Mouse (Mus musculus) gastrocnemius, adult 18-20 months (tissue): ENCODE measurements around the gene Kpna6. TPM values are rescaled to one million over a fixed set of nuclear protein-coding genes. Genes with fewer than 3 reads are reported as not detected.

Experiments used
- DNase-seq: peaks from one replicate; pipeline ENCODE4 v3.0.0; 2021; ENCODE audit warnings: low spot score
- microRNA-seq: library from miRNA; unstranded; fragments of <30 nt; microRNA quantifications from one replicate; pipeline ENCODE4 v1.2.0, GENCODE M21; 2021
- total RNA-seq, 2 experiments: library from RNA; stranded (reverse); gene quantifications; 2 replicates each; pipeline ENCODE4 v1.2.3; 2021

Gene Kpna6
- total RNA-seq, 2 experiments from 2014 or later = 74.1 to 78.0 TPM

- peak; percentile 97 for DNase-seq
Measured at GRCm38 (mm10) chr4:129618786-129619691, 53.5 kb downstream of the Kpna6 start, which contains the start of gene Iqcc. Iqcc (minus strand) TSS chr4:129619099.

DNA sequence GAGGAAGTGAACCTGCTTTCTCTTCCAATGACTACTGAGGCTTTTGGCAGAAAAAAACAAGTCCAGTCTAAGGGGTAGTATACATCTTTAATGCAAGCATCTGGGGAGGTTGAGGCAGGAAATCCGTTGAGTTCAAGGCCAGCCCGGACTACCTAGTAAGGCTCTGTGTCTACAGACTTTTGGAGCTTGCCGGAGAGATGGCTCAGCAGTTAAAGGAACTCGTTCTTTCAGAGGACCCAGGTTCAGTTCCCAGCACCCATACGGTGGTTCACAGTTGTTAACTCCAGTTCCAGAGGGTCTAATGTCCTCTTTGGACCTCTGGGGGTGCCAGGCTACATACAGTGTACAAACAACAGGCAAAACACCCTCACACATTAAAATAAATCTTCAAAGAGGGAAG, 54.5 kb downstream of the Kpna6 start:
- DNase-seq = no peak

- DNase-seq = no peak
Measured at GRCm38 (mm10) chr4:129617121-129617641, 55.4 kb downstream of the Kpna6 start.

DNA sequence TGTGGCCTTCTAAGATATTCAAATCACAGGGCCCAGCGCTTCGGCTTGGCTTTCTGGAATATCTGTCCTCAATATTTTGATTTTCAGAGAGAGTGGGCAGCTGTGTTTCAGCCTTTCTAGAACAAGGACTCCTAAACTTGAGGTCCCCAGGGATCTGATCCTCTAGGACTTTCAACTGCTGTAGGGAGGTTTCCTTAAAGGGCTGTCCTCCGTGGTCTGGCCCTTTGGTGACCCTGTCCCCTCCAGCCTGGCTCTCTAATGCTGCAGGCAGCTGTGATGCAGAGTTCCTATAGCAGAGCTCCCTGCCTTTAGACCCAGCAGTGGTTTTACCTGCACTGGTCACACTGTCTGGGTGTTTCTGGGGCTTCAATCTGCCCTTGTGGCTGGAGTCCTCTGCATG, 55.9 kb downstream of the Kpna6 start:
- no peak for DNase-seq

GRCm38 (mm10) chr4:129615801-129616290, 56.7 kb downstream of the Kpna6 start:
- no peak for DNase-seq

DNA sequence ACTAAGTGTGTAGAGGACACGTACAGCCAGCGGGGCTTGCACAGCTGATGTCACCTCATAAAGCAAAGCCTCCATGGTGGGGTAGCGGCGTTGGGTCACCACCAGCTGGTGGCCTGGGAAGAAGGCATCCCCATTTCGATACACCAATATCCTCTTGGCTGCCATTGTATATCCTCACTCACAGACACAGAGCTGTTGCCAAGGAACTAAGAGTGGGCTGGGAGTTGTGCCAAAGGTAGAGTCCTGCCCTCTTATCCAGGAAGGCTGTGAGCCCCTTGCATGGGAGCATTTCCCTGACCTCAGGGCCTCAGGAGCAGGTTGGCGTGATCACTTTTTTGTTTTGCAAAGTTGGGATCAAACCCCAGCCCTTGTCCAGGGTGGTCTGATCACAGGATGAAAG, 58.5 kb downstream of the Kpna6 start, which contains the start of gene Dcdc2b:
Gene Dcdc2b (minus strand): TSS at position 165 of the 400 bp plus-strand sequence.
- no peak for DNase-seq

GRCm38 (mm10) chr4:129610472-129610871, 62.1 kb downstream of the Kpna6 start:
- no peak for DNase-seq

DNA sequence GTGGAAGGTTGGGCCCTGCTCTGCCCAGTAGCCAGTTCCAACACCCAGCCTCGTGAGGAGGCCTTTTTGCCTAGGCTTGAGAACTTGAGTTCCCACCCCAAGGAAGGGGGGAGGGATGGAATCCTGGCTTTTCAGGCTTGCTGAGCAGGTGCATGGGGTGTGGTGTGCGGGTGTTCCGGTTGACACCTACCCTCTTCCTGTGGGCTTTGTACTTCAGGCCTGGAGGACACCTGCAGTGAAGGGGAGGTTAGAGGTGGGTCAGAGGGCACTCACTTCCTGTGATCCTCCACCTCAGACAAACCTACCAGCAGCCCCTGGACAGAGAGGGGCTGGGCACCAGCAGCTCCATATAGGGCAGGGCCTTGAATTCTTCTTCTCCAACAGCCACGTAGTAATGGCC, 62.5 kb downstream of the Kpna6 start:
- DNase-seq = no peak

DNA sequence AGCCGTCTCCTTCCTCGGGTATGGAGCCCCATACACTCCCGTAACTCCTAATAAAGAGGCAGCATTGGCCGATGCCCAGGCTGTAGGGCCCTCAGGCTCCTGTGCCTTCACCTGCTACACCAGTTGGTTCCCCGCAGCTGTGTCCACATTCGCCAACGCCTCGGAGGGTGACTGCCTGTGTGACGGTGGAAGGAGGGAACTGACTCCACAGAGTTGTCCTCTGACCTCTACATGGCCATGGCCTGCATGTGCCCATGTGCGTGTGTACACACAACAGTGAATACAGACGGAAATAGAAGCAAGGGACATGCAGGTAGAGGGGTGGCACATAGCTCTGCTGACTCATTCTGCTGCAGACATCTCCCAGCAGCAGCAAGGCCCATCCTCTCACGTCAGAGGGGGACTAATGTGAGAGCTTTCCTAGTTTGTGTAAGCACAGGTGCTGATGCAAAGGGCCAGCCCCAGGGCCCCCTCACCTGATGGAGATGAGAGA, 63.4 kb downstream of the Kpna6 start:
- DNase-seq = no peak

- peak; percentile 84 for DNase-seq
Measured at GRCm38 (mm10) chr4:129608426-129609025, 64.0 kb downstream of the Kpna6 start.

GRCm38 (mm10) chr4:129600233-129601158, 72.1 kb downstream of the Kpna6 start, which contains the start of the genes Eif3i and Tmem234:
Eif3i (minus strand) TSS chr4:129600648.
Tmem234 (plus strand) TSS chr4:129600668.
- DNase-seq = peak; percentile 81

Small RNA genes within 50 kb of the gene (microRNA-seq; reads per million reads assigned to microRNA genes)
- gene Mir7016 = not detected

Other genes with a start within 250 kb of the Kpna6 start
- not detected for gene Zbtb8b, start 231.9 kb downstream of the Kpna6 start, total RNA-seq
- 10 to 100 TPM; 36.4 to 41.2 TPM for gene Bsdc1, start 211.2 kb downstream of the Kpna6 start, total RNA-seq
- not detected for gene Tssk3, start 181.7 kb downstream of the Kpna6 start, total RNA-seq
- gene Fam229a, start 181.6 kb downstream of the Kpna6 start, total RNA-seq = not detected
- 1 to 10 TPM in 1 of 2 experiments, under 1 TPM in 1; 0.64 to 1.1 TPM for gene Marcksl1, start 159.2 kb downstream of the Kpna6 start, total RNA-seq
- gene Hdac1, start 130.1 kb downstream of the Kpna6 start, total RNA-seq = 1 to 10 TPM; 7.7 to 8.2 TPM
- gene Lck, start 99.1 kb downstream of the Kpna6 start, total RNA-seq = not detected
- not detected for gene Fam167b, start 94.2 kb downstream of the Kpna6 start, total RNA-seq
- gene Eif3i, start 72.1 kb downstream of the Kpna6 start, total RNA-seq = 100 to 1,000 TPM; 132 to 136 TPM
- 10 to 100 TPM; 28.8 to 32.9 TPM for gene Tmem234, start 72.1 kb downstream of the Kpna6 start, total RNA-seq
- under 1 TPM; 0.71 to 0.84 TPM for gene Dcdc2b, start 58.5 kb downstream of the Kpna6 start, total RNA-seq
- gene Iqcc, start 53.7 kb downstream of the Kpna6 start, total RNA-seq = 1 to 10 TPM; 7.4 to 8.8 TPM
- 10 to 100 TPM; 28.7 to 29.2 TPM for gene Ccdc28b, start 48.8 kb downstream of the Kpna6 start, total RNA-seq
- gene Txlna, start 31.7 kb downstream of the Kpna6 start, total RNA-seq = 10 to 100 TPM; 17.4 to 18.6 TPM
- 1 to 10 TPM; 3.0 to 3.9 TPM for gene Tmem39b, start 24.1 kb upstream of the Kpna6 start, total RNA-seq
- gene Khdrbs1, start 69.5 kb upstream of the Kpna6 start, total RNA-seq = 10 to 100 TPM; 22.7 to 24.3 TPM
- gene Ptp4a2, start 138.5 kb upstream of the Kpna6 start, total RNA-seq = 100 to 1,000 TPM; 600 to 670 TPM